Mouse (Mus musculus) lung, postnatal 25 days (tissue): ENCODE results near the gene Pold1.

Experiments used
- DNase-seq: peaks from one replicate; pipeline ENCODE4 v3.0.0; 2022; ENCODE audit warnings: low spot score

Gene Pold1

GRCm38 (mm10) chr7:44524502-44524901 is 24.1 kb downstream of the Pold1 start, which contains the start of gene Mybpc2:
Gene Mybpc2, minus strand, starts transcription at chr7:44524656.
- DNase-seq: no peak

DNA sequence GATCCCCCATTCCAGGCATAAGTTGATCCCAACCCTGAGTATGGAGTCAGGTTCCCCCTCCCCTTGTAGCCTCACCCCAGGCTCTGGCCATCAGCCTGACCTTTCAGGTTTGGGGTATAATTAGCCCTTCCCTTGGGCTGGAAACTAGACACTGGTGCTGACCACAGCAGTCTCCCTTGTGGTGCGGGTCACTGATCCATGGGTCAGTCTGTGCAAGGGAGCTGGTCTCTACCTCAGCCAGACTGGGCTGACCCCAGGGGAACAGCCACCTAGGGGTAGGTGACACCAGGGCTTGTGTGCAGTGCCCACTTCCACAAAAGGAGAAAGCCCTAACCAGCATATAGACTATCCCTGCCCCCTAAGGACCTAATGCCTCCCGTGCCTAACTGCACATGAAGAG is 25.6 kb downstream of the Pold1 start:
- no peak for DNase-seq

DNA sequence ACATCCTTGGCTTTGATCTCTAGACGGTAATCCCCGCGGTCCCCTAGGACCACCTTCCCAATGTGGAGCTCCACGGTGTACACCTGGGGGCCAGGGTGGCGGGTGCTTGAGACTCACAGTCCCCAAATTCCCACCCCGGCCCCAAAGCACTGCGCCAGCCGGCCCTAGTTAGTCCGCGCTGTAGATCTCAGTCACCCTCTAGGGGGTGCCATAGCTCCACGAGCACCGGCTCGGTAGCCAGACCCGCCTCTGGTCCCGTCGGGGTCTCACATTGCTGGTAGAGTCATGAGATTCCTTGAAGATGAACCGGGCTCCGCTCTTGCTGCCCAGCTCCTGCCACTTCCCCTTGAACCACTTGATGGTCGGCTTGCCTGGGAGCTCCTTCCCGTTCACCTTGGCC is 26.9 kb downstream of the Pold1 start:
- peak; percentile 65 for DNase-seq

GRCm38 (mm10) chr7:44520990-44521389 is 27.7 kb downstream of the Pold1 start:
- DNase-seq: no peak

- no peak for DNase-seq
Measured at GRCm38 (mm10) chr7:44519240-44519913, 29.3 kb downstream of the Pold1 start.

- DNase-seq: no peak
Measured at GRCm38 (mm10) chr7:44507491-44507890, 41.2 kb downstream of the Pold1 start.

DNA sequence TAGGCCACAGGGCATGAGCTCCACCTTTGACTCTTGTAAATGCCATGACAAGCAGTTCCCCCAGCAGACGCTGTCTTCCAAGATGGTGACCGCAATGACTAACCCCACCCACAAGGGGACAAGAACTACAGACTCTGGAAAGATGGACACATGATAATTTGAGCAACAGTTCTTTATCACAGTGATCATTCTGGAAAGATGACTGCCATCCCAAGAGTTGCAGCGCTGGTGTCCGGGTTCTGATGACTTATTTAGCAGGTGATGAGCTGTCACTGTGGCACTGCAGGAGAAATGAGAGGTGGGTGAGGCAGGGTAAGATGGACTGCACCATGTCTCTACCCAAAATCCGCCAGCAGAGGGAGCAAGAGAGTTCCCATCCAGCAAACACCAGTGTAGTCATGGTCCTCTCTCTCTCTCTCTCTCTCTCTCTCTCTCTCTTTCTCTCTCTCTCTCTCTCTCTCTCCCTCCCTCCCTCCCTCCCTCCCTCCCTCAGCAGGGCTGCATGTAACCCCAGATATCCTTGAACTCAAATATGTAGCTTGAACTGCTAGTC is 47.0 kb downstream of the Pold1 start:
- peak; percentile 58 for DNase-seq

- DNase-seq: no peak
Measured at GRCm38 (mm10) chr7:44500046-44500445, 48.6 kb downstream of the Pold1 start.

- no peak for DNase-seq
Measured at GRCm38 (mm10) chr7:44498922-44499321, 49.7 kb downstream of the Pold1 start.

DNA sequence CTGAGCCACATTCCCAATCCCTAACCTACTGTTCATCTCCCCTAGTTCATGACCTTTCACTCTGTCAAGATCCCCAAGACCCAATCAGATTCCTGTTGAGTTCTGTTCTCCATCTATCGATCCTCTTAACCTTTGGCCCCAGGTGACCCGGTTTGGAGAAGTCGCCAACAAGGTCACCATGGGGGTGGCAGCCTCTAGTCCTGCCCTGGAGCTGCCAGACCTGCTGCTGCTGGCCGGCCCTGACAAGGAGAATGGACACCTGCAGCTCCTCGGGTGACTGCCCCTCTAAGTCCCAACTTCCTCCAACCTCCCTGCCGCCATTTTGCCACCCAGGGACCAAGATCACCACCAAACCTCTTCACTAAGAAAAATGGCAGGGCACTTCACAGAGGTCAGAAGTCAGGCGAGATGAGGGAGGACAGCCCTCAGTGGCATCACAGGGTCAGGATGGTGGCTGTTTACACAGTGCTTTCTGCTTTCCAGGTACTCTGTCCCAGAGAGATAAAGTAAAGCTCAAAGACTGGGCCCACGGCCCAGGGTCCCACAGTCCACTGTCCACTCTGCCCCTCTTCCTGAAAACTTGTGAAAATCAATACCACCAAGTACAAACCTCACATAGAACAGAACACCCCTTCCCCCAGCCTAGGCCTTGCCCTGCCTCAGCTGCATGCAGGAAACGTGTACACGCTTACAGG is 51.1 kb downstream of the Pold1 start:
- DNase-seq: no peak

DNA sequence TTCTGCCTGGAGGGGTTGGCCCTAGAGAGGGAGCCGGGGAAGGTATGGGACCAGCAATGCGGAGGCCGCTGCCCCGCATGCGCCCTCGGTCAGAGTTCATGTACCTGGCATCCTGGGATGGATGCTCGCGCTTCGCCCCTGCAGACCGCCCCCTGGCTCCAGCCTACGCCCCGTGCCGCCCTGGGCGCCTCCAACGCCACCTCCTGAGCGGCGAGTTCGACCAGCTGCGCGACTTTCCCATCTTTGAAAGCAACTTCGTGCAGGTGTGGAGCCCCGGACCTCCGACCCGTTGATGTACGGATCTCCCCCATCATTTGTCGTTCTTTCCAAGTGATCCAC is 51.9 kb downstream of the Pold1 start:
- no peak for DNase-seq

DNA sequence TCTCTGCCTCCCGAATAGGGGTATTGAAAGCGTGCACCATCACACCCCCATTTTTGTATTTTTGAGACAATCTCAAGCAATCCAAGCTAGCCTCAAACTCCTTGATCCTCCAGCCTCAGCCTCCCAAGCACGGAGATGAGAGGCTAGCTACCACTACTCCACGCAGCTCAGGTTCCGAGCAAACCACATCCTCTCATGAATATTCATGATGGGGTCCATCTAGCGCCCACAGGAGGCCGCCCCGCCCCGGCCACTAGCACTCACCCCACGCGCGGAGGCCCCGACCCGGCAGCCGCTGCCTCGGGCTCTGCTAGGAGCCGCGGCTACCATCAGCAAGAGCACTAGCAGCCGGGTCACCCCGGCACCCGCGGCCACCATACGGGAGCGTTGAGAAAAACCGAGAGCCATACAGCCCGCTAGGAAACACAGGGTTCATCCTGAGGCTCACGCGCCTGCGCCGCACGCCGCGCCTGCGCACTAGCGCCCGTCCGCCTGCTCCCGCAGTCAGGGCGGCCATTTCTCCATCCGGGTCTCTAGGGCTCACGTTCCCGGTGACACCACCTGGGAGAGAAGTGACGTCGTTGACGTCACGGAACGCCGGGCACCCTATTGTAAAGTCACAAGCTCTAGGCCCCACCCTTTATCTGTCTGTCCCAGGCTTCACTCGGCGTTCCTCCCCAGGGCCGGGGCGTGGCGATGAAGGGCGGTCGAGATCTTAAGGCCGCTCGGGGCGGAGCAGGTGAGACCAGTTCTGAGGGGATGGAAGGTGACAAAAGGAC is 52.5 kb downstream of the Pold1 start, which contains the start of the genes Emc10 and Fam71e1:
TSS of gene Emc10 (minus strand) at position 538 of the 779 bp plus-strand sequence.
TSS of gene Fam71e1 (plus strand) at position 590 of the 779 bp plus-strand sequence.
- peak; percentile 97 for DNase-seq

- no peak for DNase-seq
Measured at GRCm38 (mm10) chr7:44495086-44495485, 53.6 kb downstream of the Pold1 start.

GRCm38 (mm10) chr7:44494681-44495080 is 54.0 kb downstream of the Pold1 start:
- DNase-seq: no peak

DNA sequence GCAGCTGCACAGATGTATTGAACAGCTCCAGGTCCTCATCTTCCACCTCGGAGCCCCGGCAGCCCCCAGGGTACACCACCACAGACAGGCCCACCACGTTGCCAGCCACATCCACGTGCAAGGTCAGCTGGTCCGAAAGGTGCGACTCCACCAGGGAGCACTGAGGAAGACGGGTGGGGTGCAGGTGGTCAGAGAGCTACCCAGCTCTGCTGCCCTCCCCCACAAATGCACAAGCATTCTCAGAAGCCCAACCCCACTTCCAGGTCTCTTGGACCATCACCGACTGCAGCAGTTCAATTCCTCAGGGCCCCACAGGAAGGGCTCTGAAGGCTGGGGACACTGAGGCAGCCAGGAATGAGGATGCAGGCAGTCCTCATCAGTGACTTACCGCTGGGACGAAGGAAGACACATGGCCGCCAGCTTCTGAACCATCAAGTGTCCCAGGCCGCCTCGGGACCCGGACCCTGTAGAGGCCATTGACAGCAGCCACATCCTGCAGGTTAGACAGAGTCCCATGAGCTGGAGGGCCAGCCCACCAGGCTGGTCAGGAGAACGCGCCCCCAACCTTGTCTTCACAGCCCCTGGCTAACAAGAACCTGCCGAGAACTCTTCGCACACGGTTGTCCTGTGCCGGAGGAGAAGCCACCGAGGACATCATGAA is 56.4 kb downstream of the Pold1 start:
- DNase-seq: no peak

DNA sequence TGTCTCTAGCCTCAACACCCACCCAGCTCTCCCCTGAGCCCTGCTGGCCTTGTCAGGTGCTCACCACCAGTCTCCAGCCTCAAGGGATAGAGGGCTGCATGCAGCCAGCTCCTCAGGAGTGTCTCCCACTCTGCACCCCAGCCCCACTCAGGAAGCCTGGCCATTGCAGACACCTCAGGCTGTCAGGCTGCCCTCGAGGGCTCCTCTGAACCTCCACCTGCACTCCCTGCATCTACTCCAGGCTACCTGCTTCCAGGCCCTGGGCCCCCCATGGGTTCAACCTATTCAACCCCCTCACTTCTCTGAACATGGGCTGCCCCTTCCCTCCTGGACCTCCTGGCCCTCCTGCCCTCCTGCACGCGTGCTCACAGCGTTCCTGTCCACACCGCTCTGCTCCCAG is 57.3 kb downstream of the Pold1 start:
- DNase-seq: no peak

DNA sequence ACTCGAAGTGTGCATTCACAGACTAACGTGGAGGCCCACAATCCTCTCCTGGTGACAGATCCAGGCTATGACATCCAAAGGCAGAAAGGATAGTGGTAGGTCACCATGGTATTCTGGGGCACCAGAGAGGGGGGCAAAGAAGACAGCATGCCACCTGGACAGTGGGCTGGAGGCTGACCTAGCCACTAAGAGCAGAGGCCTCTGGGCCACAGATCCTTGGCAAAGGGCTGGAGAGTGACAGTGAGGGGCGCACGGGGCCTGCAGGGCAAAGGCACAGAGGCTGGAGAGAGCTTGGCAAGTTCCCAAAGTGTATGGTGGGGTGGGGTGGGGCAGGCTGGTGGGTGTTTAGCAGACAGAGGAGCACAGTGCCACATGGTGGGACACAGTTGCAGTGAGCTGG is 58.4 kb downstream of the Pold1 start:
- no peak for DNase-seq

DNA sequence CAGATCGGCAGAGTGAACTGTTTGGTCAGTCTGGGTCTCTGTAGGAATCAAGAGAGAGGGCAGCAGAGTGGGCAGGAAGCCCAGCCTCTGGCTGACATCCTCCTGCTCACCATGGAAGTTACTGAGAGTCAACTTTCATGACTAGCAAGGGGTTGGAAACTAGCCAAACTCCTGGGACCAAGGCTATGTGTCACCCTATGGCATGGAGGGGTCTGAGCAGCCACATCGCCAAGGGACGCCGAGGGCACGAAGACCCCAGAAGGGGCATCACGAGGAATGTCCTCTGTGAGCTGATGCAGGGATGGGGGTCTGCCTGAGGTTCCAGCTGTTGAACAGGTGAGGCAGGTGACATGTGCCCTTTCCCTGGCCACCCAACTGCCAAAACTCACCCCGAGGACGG is 60.1 kb downstream of the Pold1 start:
- DNase-seq: no peak

DNA sequence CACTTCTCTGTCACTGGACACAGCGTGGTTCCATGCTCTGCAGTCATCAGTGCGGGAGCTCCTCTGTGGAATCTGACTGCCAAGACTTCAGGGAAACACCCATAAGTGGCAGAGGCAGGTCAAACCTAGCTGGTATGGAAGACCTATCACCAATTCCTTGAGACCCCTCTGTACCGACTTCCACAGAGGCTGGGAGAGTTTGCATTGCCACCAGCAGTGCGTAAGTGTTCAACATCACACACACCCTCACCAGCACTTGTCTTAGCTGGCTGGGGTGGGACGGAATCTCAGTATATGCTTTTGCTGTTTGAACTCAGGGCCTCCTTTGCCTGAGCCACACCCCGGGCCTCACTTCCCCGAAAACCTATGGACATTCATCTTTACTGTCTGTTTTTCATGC is 60.7 kb downstream of the Pold1 start:
- DNase-seq: no peak

DNA sequence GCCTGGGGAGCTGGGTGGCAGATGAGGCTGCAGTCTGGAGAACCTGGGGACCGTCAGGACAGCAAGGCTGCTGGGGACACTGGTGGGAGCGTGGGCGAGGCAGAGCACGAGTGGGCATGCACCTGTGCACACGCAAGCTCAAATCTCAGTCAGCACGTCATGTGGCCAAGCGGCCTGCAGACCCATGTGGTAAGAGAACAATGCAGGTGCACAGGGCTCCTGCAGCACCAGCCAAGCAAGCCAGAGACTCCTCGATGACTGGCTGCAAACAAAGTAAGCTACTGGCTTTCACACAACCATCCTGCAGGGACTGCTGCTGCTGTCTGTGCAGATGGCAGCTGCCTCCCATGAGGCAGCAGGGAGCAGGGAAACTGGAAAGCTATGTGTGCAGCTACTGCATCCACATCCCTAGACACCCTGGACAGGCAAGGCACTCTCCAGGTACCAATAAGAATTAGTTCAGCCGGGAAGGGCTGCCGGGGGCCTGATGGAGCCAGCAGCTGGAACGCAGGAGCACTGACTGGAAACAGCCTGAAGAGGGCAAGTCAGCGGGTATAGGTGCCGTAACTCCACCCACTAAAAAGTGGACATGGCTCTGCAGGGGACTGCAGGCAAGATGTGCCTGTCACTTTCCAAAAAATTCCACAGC is 61.6 kb downstream of the Pold1 start:
- no peak for DNase-seq

DNA sequence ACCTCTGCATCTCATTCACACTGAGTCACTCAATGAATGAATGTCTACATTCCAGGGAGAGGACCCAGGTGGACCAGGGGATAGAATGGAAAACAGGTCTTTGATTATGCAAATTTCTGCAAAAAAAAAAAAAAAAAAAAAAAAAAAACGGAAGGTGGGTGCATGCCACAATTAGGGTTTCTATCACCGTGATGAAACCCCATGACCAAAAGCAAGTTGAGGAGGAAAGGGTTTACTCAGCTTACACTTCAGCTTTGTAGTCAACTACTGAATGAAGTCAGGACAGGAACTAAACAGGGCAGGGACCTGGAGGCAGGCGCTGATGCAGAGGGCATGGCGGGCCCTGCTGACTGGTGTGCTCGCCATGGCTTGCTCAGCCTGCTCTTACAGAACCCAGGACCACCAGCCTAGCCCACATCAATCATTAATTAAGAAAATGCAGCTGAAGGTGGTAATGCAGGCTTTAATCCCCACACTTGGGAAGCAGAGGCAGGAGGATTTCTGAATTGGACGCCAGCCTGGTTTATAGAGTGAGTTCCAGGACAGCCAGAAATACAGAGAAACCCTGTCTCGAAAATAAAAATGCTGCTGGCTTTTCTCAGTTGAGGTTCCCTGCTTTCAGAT is 63.0 kb downstream of the Pold1 start:
- DNase-seq: no peak
